ENCODE assay signal across 9 mouse cellular contexts in genomic region chr1:30950456-30950835, GRCm38 (mm10). TPM values are rescaled to one million over a fixed set of nuclear protein-coding genes. Genes with fewer than 3 reads are reported as not detected.
A peak's percentile ranks its signal among the peaks of the same experiment; 100 is the strongest.
DNase-seq lines count a peak whose midpoint lies in the region; ATAC-seq and TF ChIP-seq lines count a peak whose summit lies in the region.
"Had no signal": no experiment of that assay in that cellular context is flagged by ENCODE, and none has a peak within 500 bp of the region (broad histone marks: within the 10 kb centered on the region; RNA-seq: fewer than 3 reads in every experiment).

No protein-coding gene starts in this region.

- peaks cover 7% of the 10 kb centered on the region; the same call in 1 of the 2 replicates for H3K79me2 ChIP-seq in liver, adult 2 months (ENCODE audit: control insufficient read depth, insufficient read depth, low read length)

- ATAC-seq in embryonic facial prominence, embryonic 15.5 days (ENCODE audit: insufficient number of reproducible peaks, low FRiP score, low TSS enrichment, low read depth) = no peak
- no peak for ATAC-seq in limb, embryonic 12.5 days (ENCODE audit: insufficient number of reproducible peaks, insufficient read depth, low FRiP score, low TSS enrichment, low read depth)

- no peak for TF ChIP-seq POLR2A in liver, adult 2 months (IDR thresholded peaks at IDR 0.05; ENCODE audit: extremely low read depth, insufficient read depth, low read length)
- TF ChIP-seq POLR2A in olfactory bulb, adult 2 months (IDR thresholded peaks at IDR 0.05; ENCODE audit: insufficient read depth, low read depth, low read length) = no peak

- WGBS in liver, adult 2 months = 9% methylated on average over 5 of the region's 5 CpGs
- WGBS in embryonic facial prominence, embryonic 15.5 days = 35% methylated on average over 5 of the region's 5 CpGs
- 31% methylated on average over 5 of the region's 5 CpGs for WGBS in limb, embryonic 12.5 days
- 15% methylated on average over 5 of the region's 5 CpGs for WGBS in olfactory bulb, adult 2 months

- peaks cover 14% of the 10 kb centered on the region; the same call in 1 of the 2 replicates for H3K4me1 ChIP-seq in liver, adult 2 months (ENCODE audit: control insufficient read depth, insufficient read depth, low read length)
- peaks cover 2% of the 10 kb centered on the region; the same call in 1 of the 2 replicates for H3K4me1 ChIP-seq in embryonic facial prominence, embryonic 15.5 days
- peaks cover 18% of the 10 kb centered on the region for H3K4me1 ChIP-seq in limb, embryonic 12.5 days (replicated peaks)
- H3K4me1 ChIP-seq in olfactory bulb, adult 2 months (ENCODE audit: control insufficient read depth, insufficient read depth, low read length) = no peaks in the 10 kb centered on the region

- no peaks in the 10 kb centered on the region for H3K9me3 ChIP-seq in embryonic facial prominence, embryonic 15.5 days (replicated peaks)
- H3K9me3 ChIP-seq in limb, embryonic 12.5 days = no peaks in the 10 kb centered on the region

- peaks cover 4% of the 10 kb centered on the region for H3K36me3 ChIP-seq in liver, adult 2 months (ENCODE audit: control insufficient read depth, insufficient read depth, low read length)
- H3K36me3 ChIP-seq in embryonic facial prominence, embryonic 15.5 days = no peaks in the 10 kb centered on the region
- peaks cover 3% of the 10 kb centered on the region; the same call in 1 of the 2 replicates for H3K36me3 ChIP-seq in limb, embryonic 12.5 days

- peak overlapping the region; percentile 59 for H3K4me2 ChIP-seq in embryonic facial prominence, embryonic 15.5 days (replicated peaks)
- H3K4me2 ChIP-seq in limb, embryonic 12.5 days = peak overlapping the region; percentile 56

- peak overlapping the region; percentile 91 for H3K27ac ChIP-seq in liver, adult 2 months (replicated peaks; ENCODE audit: insufficient read depth, low read depth, low read length)
- H3K27ac ChIP-seq in embryonic facial prominence, embryonic 15.5 days (replicated peaks) = peak overlapping the region; percentile 99
- H3K27ac ChIP-seq in limb, embryonic 12.5 days = peak overlapping the region; percentile 100
- peak overlapping the region; percentile 100 for H3K27ac ChIP-seq in olfactory bulb, adult 2 months (ENCODE audit: insufficient read depth, low read depth, low read length)

- peak; percentile 91 for DNase-seq in liver, adult 2 months (ENCODE audit: extremely low read depth, low read depth, low spot score)
- DNase-seq in liver = no peak
- no peak for DNase-seq in adrenal gland, adult (ENCODE audit: inconsistent age in 2 of 2, low spot score in 1 of 2)
- DNase-seq in urinary bladder, adult 18-20 months (ENCODE audit: low spot score in 2 of 2) = no peak
- no peak for DNase-seq in frontal cortex, adult 2 months (ENCODE audit: extremely low spot score in 1 of 2, low spot score in 1 of 2)

- TF ChIP-seq CTCF in liver, adult 2 months (IDR thresholded peaks at IDR 0.05; ENCODE audit: low read depth, low read length) = no peak
- no peak for TF ChIP-seq CTCF in olfactory bulb, adult 2 months (IDR thresholded peaks at IDR 0.05; ENCODE audit: insufficient read depth, low read depth, low read length)

- H3K27me3 ChIP-seq in liver, adult 2 months (ENCODE audit: control insufficient read depth, insufficient read depth, low read length) = no peaks in the 10 kb centered on the region
- H3K27me3 ChIP-seq in embryonic facial prominence, embryonic 15.5 days = no peaks in the 10 kb centered on the region
- no peaks in the 10 kb centered on the region for H3K27me3 ChIP-seq in limb, embryonic 12.5 days

- H3K4me3 ChIP-seq in liver, adult 2 months (ENCODE audit: insufficient read depth, low read depth, low read length) = peak overlapping the region; percentile 69; the same call in 1 of the 2 replicates
- H3K4me3 ChIP-seq in embryonic facial prominence, embryonic 15.5 days (replicated peaks) = peak overlapping the region; percentile 87
- peak overlapping the region; percentile 88 for H3K4me3 ChIP-seq in limb, embryonic 12.5 days (replicated peaks)
- no peak overlapping the region for H3K4me3 ChIP-seq in olfactory bulb, adult 2 months (ENCODE audit: insufficient read depth, low read depth, low read length)

- H3K9ac ChIP-seq in liver, adult 2 months (ENCODE audit: low read depth, low read length) = peak overlapping the region; percentile 63
- peak overlapping the region; percentile 61 for H3K9ac ChIP-seq in embryonic facial prominence, embryonic 15.5 days
- peak overlapping the region; percentile 99 for H3K9ac ChIP-seq in limb, embryonic 12.5 days (replicated peaks)

RNA-seq across cellular contexts. Expression of gene AC153137.1, which starts 27.3 kb away (rescaled TPM):
- total RNA-seq in liver, adult 2 months (2014; rRNA removed) = not detected in 2 replicates
- polyA plus RNA-seq in liver, adult 2 months (2012; rRNA removed) = not detected in 2 replicates
- polyA plus RNA-seq in embryonic facial prominence, embryonic 15.5 days (2015; fragmentation: Nextera tagmentation; extraction: Ambion mirVana) = not detected in 2 replicates
- polyA plus RNA-seq in limb, embryonic 12.5 days (2016; fragmentation: Nextera tagmentation; extraction: Ambion mirVana) = not detected in 2 replicates
- polyA plus RNA-seq in olfactory bulb, adult 2 months (2012; ENCODE audit: insufficient read depth, insufficient read length, low replicate concordance, missing spikeins) = not detected in 2 replicates
- not detected in 2 replicates for polyA plus RNA-seq in frontal cortex, adult 2 months (2012; rRNA removed)
- total RNA-seq: left cerebral cortex, postnatal 36 days had no signal
